Mouse (Mus musculus) lung, adult 18-20 months (tissue): Measurements from ENCODE around the gene Myl9.

Experiments used
- DNase-seq, 2 experiments: peaks; one replicate each; pipeline ENCODE4 v3.0.0; 2022; ENCODE audit warnings: mixed read lengths in 2 of 2

The Myl9 gene

GRCm38 (mm10) chr2:156774738-156775454 is at the start of gene Myl9:
TSS of gene Myl9 (plus strand) at chr2:156775420.
- DNase-seq, result peak; percentile 38 to 58

- peak; percentile 71 to 79 for DNase-seq
These were observed 48.9 kb upstream of the Myl9 start for GRCm38 (mm10) chr2:156726344-156726743.

- peak in 1 of 2 experiments; percentile 45 for DNase-seq
These were observed 48.3 kb upstream of the Myl9 start for GRCm38 (mm10) chr2:156726878-156727277.

GRCm38 (mm10) chr2:156729537-156730469 is 45.4 kb upstream of the Myl9 start:
- DNase-seq, result peak in 1 of 2 experiments; percentile 57

GRCm38 (mm10) chr2:156730501-156730921 is 44.7 kb upstream of the Myl9 start:
- DNase-seq, result peak; percentile 56 to 68

- no peak for DNase-seq
These were observed 43.6 kb upstream of the Myl9 start for GRCm38 (mm10) chr2:156731592-156731991.

GRCm38 (mm10) chr2:156732109-156732508 is 43.1 kb upstream of the Myl9 start:
- DNase-seq, result peak; percentile 90 to 93

- no peak for DNase-seq
These were observed 39.4 kb upstream of the Myl9 start for GRCm38 (mm10) chr2:156735761-156736335.

- DNase-seq, result no peak
These were observed 38.4 kb upstream of the Myl9 start for GRCm38 (mm10) chr2:156736846-156737245.

GRCm38 (mm10) chr2:156737976-156738375 is 37.2 kb upstream of the Myl9 start:
- peak in 1 of 2 experiments; percentile 37 for DNase-seq

- DNase-seq, result no peak
These were observed 34.0 kb upstream of the Myl9 start for GRCm38 (mm10) chr2:156741265-156741664.

- no peak for DNase-seq
These were observed 33.2 kb upstream of the Myl9 start for GRCm38 (mm10) chr2:156741998-156742397.

- DNase-seq, result no peak
These were observed 32.0 kb upstream of the Myl9 start for GRCm38 (mm10) chr2:156743248-156743647.

GRCm38 (mm10) chr2:156744414-156744813 is 30.8 kb upstream of the Myl9 start:
- no peak for DNase-seq

- no peak for DNase-seq
These were observed 27.9 kb upstream of the Myl9 start for GRCm38 (mm10) chr2:156747315-156747714.

- no peak for DNase-seq
These were observed 25.5 kb upstream of the Myl9 start for GRCm38 (mm10) chr2:156749687-156750086.

- no peak for DNase-seq
These were observed 18.3 kb upstream of the Myl9 start for GRCm38 (mm10) chr2:156756937-156757336.

- no peak for DNase-seq
These were observed 14.2 kb upstream of the Myl9 start for GRCm38 (mm10) chr2:156760843-156761505.

GRCm38 (mm10) chr2:156761521-156762278 is 13.5 kb upstream of the Myl9 start:
- no peak for DNase-seq

- no peak for DNase-seq
These were observed 12.7 kb upstream of the Myl9 start for GRCm38 (mm10) chr2:156762499-156762898.

- DNase-seq, result peak; percentile 62 to 73
These were observed 12.1 kb upstream of the Myl9 start for GRCm38 (mm10) chr2:156763101-156763500.

- DNase-seq, result no peak
These were observed 11.2 kb upstream of the Myl9 start for GRCm38 (mm10) chr2:156764022-156764421.
